Mouse (Mus musculus) erythroblast, embryonic 14.5 days (primary cell): ENCODE data around the gene Slc27a1.
A peak's percentile ranks its signal among the peaks of the same experiment; 100 is the strongest.

Experiments
- GATA1 ChIP-seq: IDR thresholded peaks from 2 replicates; pipeline ENCODE4 v1.6.1; 2012; ENCODE audit warnings: low read length, inconsistent platforms, mixed read lengths
- TAL1 ChIP-seq: IDR thresholded peaks from 3 replicates; pipeline ENCODE4 v1.6.1; 2012; ENCODE audit warnings: low read length, inconsistent platforms, mixed read lengths

DNA sequence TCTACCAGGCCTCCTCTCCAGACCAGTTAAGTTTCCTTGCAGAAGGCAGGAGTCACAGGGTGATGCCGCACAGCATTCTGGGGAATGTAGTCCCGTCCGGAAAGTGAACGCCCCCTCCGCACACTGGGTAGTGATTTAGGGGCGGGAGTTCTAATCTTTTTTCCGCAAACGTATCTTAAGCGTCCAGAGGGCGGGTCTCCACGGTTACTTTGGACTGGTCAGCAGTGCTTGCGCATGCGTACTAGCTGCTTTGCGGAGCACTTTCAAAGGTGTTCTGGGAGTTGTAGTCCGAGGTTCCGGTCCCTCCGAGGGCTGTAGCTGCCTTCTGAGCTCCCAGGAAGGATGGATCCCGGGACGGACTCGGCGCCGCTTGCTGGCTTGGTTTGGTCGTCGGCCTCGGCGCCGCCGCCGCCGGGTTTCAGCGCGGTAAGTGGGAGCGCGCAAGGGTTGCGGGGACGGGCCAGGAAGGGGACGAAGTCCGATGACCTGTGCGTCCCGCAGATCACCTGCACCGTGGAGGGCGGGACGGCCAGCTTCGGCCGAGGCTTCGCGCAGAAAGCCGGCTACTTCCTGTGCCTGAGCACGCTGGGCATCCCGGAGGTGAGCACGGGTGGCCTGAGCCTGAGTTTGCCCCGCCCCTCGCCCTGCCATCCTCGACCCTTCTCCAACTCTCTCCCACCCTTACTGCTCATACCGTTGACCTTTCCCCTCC is 25.9 kb upstream of the Slc27a1 start, which contains the start of gene Mvb12a:
- TF ChIP-seq TAL1 (no peak), GATA1 (peak; percentile 27; the same call in 1 of the 2 replicates)
